Mouse (Mus musculus) heart, adult 18-20 months (tissue): ENCODE results near the gene Klk1. TPM values are rescaled to one million over a fixed set of nuclear protein-coding genes. Genes with fewer than 3 reads are reported as not detected.
A peak's percentile ranks its signal among the peaks of the same experiment; 100 is the strongest.
"Not testable (repeated sequence)": the region's sequence is repeated elsewhere in the genome, so short reads cannot be mapped to it uniquely, and the experiment has no call there.

Experiments
- DNase-seq, 2 experiments: peaks; one replicate each; pipeline ENCODE4 v3.0.0; 2021 to 2022; ENCODE audit warnings: mixed read lengths in 1 of 2
- long read RNA-seq, 2 experiments: library from polyadenylated mRNA; stranded (forward); transcript quantifications; one replicate each; pipeline ENCODE4 v2.0.0; 2021
- total RNA-seq, 2 experiments: library from RNA; stranded (reverse); gene quantifications; 2 replicates each; pipeline ENCODE4 v1.2.3; 2021

Gene Klk1
- under 1 TPM in 1 of 2 experiments, not detected in 1; 0.60 TPM for total RNA-seq
- long read RNA-seq, experiment 1 = 0 reads
- long read RNA-seq, experiment 2, partial matches to known transcripts = 0 of 1 reads
- long read RNA-seq, experiment 2, other reads (novel, unspliced or antisense) = 0 of 1 reads

DNA sequence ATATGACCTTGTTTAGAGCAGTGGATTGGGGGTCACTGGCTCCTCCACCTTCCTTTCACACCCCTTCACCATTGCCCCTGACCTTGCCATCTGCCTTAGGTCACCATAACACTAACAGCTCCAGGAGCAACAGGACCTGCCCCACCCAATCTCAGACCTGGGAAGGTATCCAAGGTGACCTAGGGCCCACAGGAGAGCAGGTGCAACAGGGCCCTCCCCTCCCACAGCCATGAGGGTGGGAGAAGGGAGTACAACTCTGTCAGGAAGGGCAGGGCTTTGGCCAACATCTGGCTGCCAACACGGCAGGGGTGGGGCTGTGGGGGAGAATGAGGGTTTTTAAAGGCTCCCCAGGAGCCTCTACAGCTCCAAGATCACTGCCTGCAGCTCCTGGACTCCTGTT is at the start of gene Klk1:
Gene Klk1 (plus strand): TSS at position 285 of the 400 bp plus-strand sequence.
- no peak for DNase-seq

DNA sequence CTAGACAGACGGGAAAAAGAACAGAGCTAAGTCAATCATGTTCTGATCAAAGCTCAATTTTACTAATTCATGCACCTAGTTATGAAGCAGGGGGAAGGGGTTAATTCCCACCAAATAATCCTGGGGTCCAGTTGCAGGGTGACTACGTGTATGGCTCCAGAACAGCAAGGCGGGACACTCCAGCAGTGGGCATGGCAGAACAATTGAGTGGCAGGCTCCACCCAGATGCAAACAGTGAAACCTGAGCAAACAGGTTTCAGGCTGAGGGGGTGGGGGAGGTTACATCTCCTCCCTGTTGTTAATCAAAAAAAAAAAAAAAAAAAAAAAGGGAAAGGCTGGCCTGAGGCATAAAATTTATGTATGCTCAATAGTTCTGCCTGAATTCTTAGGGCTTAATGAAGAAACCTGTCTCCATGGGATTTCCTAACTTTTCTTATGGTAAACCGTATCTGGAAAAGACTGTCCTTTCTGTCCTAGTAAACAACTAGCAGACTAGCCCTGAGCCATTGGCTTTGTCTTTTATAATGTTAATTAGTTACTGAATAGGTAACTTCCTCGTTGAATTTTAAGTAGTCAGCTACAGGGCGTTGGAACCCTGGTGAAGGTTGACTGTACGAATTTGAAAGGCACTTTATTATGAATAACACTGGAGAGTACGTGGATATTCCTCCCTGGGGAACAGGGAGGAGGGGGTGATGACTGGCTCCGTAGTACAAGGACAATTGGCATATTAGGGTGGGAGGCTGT is 45.7 kb upstream of the Klk1 start:
- DNase-seq = no peak

GRCm38 (mm10) chr7:44186516-44186915 is 38.6 kb upstream of the Klk1 start:
- DNase-seq = not testable (repeated sequence)

GRCm38 (mm10) chr7:44187936-44188335 is 37.2 kb upstream of the Klk1 start, which contains the start of gene Klk1b24:
Klk1b24 (plus strand) TSS chr7:44188236.
- not testable (repeated sequence) for DNase-seq

DNA sequence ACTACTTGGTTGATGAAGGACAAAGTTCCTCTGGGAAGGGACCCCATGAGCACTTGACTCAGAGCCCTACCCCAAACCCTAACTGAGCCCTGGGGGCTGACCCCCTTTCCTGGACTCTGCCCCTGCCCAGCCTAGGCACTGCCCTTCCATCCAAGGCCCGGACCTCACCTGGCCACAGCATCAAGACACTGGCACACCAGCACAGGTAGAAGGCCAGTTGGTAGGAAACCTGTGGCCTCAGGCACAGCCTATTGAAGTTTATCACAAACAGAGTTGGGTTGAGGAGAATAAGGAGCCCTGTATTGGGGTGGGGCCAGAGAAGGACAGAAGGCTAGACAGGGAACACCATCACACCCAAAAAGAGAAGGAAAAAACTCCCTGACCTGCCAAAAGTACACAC is 31.7 kb upstream of the Klk1 start:
- not testable (repeated sequence) for DNase-seq

GRCm38 (mm10) chr7:44197891-44198290 is 27.3 kb upstream of the Klk1 start, which contains the start of gene Klk1b3:
Klk1b3 (plus strand) TSS chr7:44198191.
- DNase-seq = no peak

DNA sequence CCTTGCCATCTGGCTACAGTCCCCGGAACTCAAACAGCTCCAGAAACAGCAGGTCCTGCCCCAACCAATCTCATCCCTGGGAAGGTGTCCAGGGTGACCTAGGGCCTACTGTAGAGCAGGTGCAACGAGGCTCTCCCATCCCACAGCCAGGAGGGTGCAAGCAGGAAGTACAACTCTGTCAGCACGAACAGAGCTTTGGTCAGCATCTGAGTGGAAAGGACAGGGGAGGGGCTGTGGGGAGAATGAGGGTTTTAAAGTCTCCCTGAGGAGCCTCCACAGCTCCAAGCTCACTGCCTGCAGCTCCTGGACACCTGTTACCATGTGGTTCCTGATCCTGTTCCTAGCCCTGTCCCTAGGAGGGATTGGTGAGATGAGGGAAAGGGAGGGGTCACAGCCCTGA is 18.0 kb upstream of the Klk1 start, which contains the start of gene Klk1b4:
Gene Klk1b4 (plus strand): TSS at position 301 of the 400 bp plus-strand sequence.
- not testable (repeated sequence) for DNase-seq

DNA sequence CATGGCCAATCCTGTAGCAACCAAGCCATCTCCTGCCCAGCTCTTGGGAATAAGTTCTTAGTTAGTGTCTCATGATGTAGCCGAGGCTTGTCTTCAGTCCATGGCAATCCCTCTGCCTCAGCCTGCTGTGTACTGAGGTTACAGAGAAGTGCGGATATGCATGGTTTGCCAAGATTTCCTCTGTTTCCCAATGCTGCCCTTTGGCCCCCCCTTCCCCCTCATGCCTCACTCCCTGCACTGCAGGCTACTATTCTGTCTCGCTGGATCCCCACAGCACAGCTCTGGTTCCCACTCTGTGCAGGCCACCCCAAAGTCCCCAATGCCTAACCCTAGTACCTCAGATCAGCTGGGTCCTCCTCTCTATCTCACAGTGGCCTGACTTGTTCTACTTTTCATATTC is 16.9 kb upstream of the Klk1 start:
- DNase-seq = no peak

GRCm38 (mm10) chr7:44215645-44216044 is 9.5 kb upstream of the Klk1 start, which contains the start of gene Klk1b5:
Klk1b5 (plus strand) TSS chr7:44215945.
- no peak for DNase-seq

DNA sequence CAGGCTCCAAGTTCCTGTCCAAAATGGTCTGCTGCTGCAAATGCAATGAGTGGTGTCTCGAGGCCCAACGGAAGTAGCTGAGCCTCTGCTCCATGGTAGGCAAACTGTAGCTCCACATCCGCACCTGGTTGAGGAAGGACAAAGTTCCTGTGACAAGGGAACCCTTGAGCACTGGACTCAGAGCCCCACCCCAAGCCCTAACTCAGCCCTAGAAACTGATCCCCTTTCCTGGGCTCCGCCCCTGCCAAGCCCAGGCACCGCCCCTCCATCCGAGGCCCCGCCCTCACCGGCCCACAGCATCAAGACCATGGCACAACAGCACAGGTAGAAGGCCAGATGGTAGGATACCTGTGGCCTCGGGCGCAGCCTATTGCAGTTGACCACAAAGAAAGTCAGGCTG is 3.6 kb upstream of the Klk1 start:
- DNase-seq = not testable (repeated sequence)

DNA sequence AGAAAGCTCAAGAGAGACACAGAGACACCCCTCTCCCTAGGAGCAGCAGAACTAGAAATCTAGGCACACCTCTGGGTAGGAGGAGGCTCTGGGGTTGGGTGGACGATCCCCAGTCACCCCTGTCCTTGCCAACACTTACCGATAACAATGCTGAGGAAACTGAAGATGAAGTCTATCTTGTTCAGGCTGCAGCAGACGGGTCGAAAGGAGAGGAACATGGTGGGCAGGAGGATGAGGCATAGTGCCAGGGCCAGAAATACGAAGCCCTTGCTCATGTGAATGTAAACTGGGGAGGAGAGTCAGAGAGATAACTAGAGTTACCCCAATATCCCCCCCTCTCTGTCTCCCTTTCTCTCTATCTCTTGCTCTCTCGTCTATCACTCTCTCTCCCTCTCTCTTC is 2.8 kb upstream of the Klk1 start:
- DNase-seq = not testable (repeated sequence)

- DNase-seq = no peak
Observed at GRCm38 (mm10) chr7:44235909-44236308, 10.7 kb downstream of the Klk1 start, which contains the start of gene Gm36864. Gm36864 (plus strand) TSS chr7:44236177.

GRCm38 (mm10) chr7:44239913-44240312 is 14.8 kb downstream of the Klk1 start:
- no peak for DNase-seq

GRCm38 (mm10) chr7:44240712-44241111 is 15.6 kb downstream of the Klk1 start:
- no peak for DNase-seq

- no peak for DNase-seq
Observed at GRCm38 (mm10) chr7:44241163-44241562, 16.0 kb downstream of the Klk1 start.

- DNase-seq = no peak
Observed at GRCm38 (mm10) chr7:44244080-44244479, 18.9 kb downstream of the Klk1 start.

GRCm38 (mm10) chr7:44246055-44246983 is 21.2 kb downstream of the Klk1 start, which contains the start of the genes 1700028J19Rik and 2410002F23Rik:
1700028J19Rik (minus strand) TSS chr7:44246695.
2410002F23Rik (plus strand) TSS chr7:44246722.
- peak; percentile 92 to 96 for DNase-seq

GRCm38 (mm10) chr7:44246984-44247470 is 21.9 kb downstream of the Klk1 start:
- DNase-seq = peak in 1 of 2 experiments; percentile 24

GRCm38 (mm10) chr7:44247971-44248370 is 22.8 kb downstream of the Klk1 start:
- DNase-seq = no peak

GRCm38 (mm10) chr7:44249248-44249647 is 24.1 kb downstream of the Klk1 start:
- no peak for DNase-seq

DNA sequence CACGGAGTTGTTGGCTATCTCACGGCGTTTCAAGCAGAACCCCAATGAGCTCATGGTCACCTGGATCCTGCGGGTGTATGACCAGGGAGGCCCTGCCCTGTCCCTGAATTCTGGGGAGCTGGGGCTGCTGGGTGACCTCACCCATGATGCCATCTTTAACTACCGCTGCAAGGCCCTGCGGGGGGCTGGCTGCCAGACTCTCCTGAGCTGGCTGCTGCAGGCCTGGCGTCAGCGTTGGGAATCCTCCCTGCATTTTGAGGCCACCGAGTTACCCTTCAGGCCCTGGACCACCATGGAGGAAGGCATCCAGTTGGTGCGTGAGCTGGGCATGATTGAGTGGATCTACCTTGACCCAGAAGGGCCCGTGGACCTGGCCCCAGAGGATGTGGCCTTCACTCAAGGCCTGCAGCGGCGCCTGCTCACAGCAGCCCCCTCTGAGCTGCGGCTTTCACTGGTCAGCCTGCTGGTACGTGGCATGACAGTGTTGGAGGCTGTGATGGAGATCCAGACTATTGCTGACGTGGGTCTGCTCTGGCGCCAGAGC is 25.6 kb downstream of the Klk1 start:
- DNase-seq = not testable (repeated sequence)
